Mouse (Mus musculus) Patski (cell line): Measurements from ENCODE around the gene Plpp7. TPM values are rescaled to one million over a fixed set of nuclear protein-coding genes. Genes with fewer than 3 reads are reported as not detected.

Source experiments
- ATAC-seq: fragments of 100-300 bp; one replicate; pipeline ENCODE4 v1.8.0; 2021
- CTCF ChIA-PET: fragments of 350-600 bp; sonication (Branson Sonifier 250); formaldehyde crosslinking; loops from one replicate; lab custom pipeline; 2022; ENCODE audit warnings: inconsistent platforms; lab: Charles Lee
- POLR2A ChIA-PET: fragments of 350-600 bp; sonication (Branson Sonifier 250); formaldehyde crosslinking; loops from one replicate; lab custom pipeline; 2022; ENCODE audit warnings: antibody characterized with exemption, inconsistent platforms; lab: Charles Lee
- DNase-seq: peaks from one replicate; pipeline ENCODE4 v3.0.0-alpha.2; 2011; ENCODE audit warnings: low read depth, low spot score
- H3K27me3 ChIP-seq: fragments of 371-371 bp; one replicate; pipeline ENCODE4 v1.5.1; 2021
- CTCF ChIP-seq: fragments of 100-300 bp; IDR thresholded peaks from one replicate; pipeline ENCODE4 v1.5.1; 2021
- in situ Hi-C: fragments of 300-500 bp; cut with MboI; formaldehyde crosslinking; loops from 3 replicates; pipeline ENCODE4 v1.11.1; 2018; ENCODE audit warnings: low pct_unique_long_range_greater_than_20kb, mixed read lengths
- polyA plus RNA-seq: library from polyadenylated mRNA; unstranded; gene quantifications from one replicate; pipeline ENCODE4 v1.2.3, GENCODE M21; 2021

Plpp7 gene
- polyA plus RNA-seq, 1 experiment from 2014 or later: 0.05 TPM

GRCm38 (mm10) chr2:32121150-32121549 is 25.8 kb downstream of the Plpp7 start:
- CTCF ChIA-PET: interaction anchor here (1.3 kb wide), 1 partner anchor 9 kb away, joined by 5 read pairs; no protein-coding TSS in a partner anchor
- no peak for TF ChIP-seq CTCF
- POLR2A ChIA-PET: no interaction called here
- in situ Hi-C loops: no loop called here
- no peak for DNase-seq
- no peaks in the 10 kb centered on the region for H3K27me3 ChIP-seq
- ATAC-seq: no peak

GRCm38 (mm10) chr2:32121785-32122184 is 26.5 kb downstream of the Plpp7 start:
- no peaks in the 10 kb centered on the region for H3K27me3 ChIP-seq
- DNase-seq (no peak), ATAC-seq (no peak)
- no peak for TF ChIP-seq CTCF
- CTCF ChIA-PET: no interaction called here
- POLR2A ChIA-PET: no interaction called here
- in situ Hi-C loops: no loop called here

GRCm38 (mm10) chr2:32127653-32128535 is 32.6 kb downstream of the Plpp7 start:
- POLR2A ChIA-PET: interaction anchor here (0.6 kb wide), 1 partner anchor 193 kb away, joined by 4 read pairs; no protein-coding TSS in a partner anchor
- CTCF ChIA-PET: no interaction called here
- ATAC-seq: no peak

GRCm38 (mm10) chr2:32128536-32128841 is 33.2 kb downstream of the Plpp7 start:
- no peak for DNase-seq
- TF ChIP-seq CTCF: no peak
- ChIA-PET POLR2A (no interaction called here), CTCF (no interaction called here)
- H3K27me3 ChIP-seq: no peaks in the 10 kb centered on the region
- ATAC-seq: no peak
- in situ Hi-C loops: no loop called here

More at GRCm38 (mm10) chr2:32127653-32128535, 32.6 kb downstream of the Plpp7 start:
- no peak for DNase-seq
- in situ Hi-C loops: no loop called here
- H3K27me3 ChIP-seq: no peaks in the 10 kb centered on the region
- no peak for TF ChIP-seq CTCF

- DNase-seq: no peak
- POLR2A ChIA-PET: no interaction called here
- in situ Hi-C loops: loop anchor here (5.0 to 10.0 kb wide), 3 partner anchors 65 to 207 kb away; partner anchors contain the start of gene Pomt1
Measured at GRCm38 (mm10) chr2:32129383-32130074, 34.2 kb downstream of the Plpp7 start.

GRCm38 (mm10) chr2:32130435-32130834 is 35.1 kb downstream of the Plpp7 start:
- in situ Hi-C loops: loop anchor here (5.0 to 10.0 kb wide), 3 partner anchors 64 to 208 kb away; partner anchors contain the start of gene Pomt1
- TF ChIP-seq CTCF: peak; percentile 92
- POLR2A ChIA-PET: interaction anchor here (0.5 kb wide), 1 partner anchor 33 kb away, joined by 4 read pairs; no protein-coding TSS in a partner anchor
- ATAC-seq: no peak
- DNase-seq: no peak
- H3K27me3 ChIP-seq: no peaks in the 10 kb centered on the region
- CTCF ChIA-PET: interaction anchor here (0.7 to 1.4 kb wide), 7 partner anchors 10 to 97 kb away, joined by 3 to 5 read pairs (median 3); no protein-coding TSS in a partner anchor

More at GRCm38 (mm10) chr2:32129383-32130074, 34.2 kb downstream of the Plpp7 start:
- ATAC-seq: no peak
- no peaks in the 10 kb centered on the region for H3K27me3 ChIP-seq
- no peak for TF ChIP-seq CTCF
- CTCF ChIA-PET: interaction anchor here (0.7 to 1.4 kb wide), 5 partner anchors 9 to 113 kb away, joined by 3 to 5 read pairs (median 3); no protein-coding TSS in a partner anchor

- H3K27me3 ChIP-seq: no peaks in the 10 kb centered on the region
- DNase-seq (no peak), ATAC-seq (no peak)
- TF ChIP-seq CTCF: no peak
- ChIA-PET CTCF (interaction anchor here (0.7 to 1.4 kb wide), 3 partner anchors 37 to 98 kb away, joined by 3 read pairs; no protein-coding TSS in a partner anchor), POLR2A (interaction anchor here (0.5 kb wide), 1 partner anchor 33 kb away, joined by 4 read pairs; no protein-coding TSS in a partner anchor)
- in situ Hi-C loops: loop anchor here (5.0 to 10.0 kb wide), 3 partner anchors 63 to 209 kb away; partner anchors contain the start of gene Pomt1
Measured at GRCm38 (mm10) chr2:32131205-32131834, 36.0 kb downstream of the Plpp7 start.

- DNase-seq: no peak
- ChIA-PET POLR2A (no interaction called here), CTCF (interaction anchor here (0.7 to 1.4 kb wide), 2 partner anchors 72 to 99 kb away, joined by 3 read pairs; no protein-coding TSS in a partner anchor)
- no peaks in the 10 kb centered on the region for H3K27me3 ChIP-seq
- no peak for ATAC-seq
- no peak for TF ChIP-seq CTCF
- in situ Hi-C loops: loop anchor here (5.0 to 10.0 kb wide), 3 partner anchors 63 to 210 kb away; partner anchors contain the start of gene Pomt1
Measured at GRCm38 (mm10) chr2:32131866-32132566, 36.7 kb downstream of the Plpp7 start.

GRCm38 (mm10) chr2:32132567-32132992 is 37.3 kb downstream of the Plpp7 start:
- in situ Hi-C loops: loop anchor here (5.0 to 10.0 kb wide), 3 partner anchors 62 to 210 kb away; partner anchors contain the start of gene Pomt1
- DNase-seq (no peak), ATAC-seq (no peak)
- ChIA-PET POLR2A (no interaction called here), CTCF (no interaction called here)
- no peak for TF ChIP-seq CTCF
- H3K27me3 ChIP-seq: no peaks in the 10 kb centered on the region
